Mouse (Mus musculus): ENCODE data around the gene Klhl23.
"Not testable (repeated sequence)": the region's sequence is repeated elsewhere in the genome, so short reads cannot be mapped to it uniquely, and the experiment has no call there.

DNA sequence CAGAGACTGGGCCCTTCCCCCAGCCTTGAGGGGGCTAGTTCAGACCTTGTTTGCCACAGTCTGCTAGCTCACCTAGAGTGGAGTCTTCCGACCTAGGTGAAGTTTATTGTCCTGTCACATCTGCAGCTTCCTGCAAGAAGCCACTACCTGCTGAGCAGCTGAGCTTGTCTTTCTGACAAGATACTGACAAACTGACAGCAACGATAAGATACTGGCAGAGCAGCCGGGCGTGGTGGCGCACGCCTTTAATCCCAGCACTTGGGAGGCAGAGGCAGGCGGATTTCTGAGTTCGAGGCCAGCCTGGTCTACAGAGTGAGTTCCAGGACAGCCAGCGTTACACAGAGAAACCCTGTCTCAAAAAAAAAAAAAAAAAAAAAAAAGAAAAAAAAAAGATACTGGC is 17.1 kb upstream of the Klhl23 start:
- TF ChIP-seq CTCF (IDR thresholded peaks at IDR 0.05; ENCODE audit: low read depth, low read length); GATA1 (IDR thresholded peaks at IDR 0.05; ENCODE audit: borderline replicate concordance, low read length); TAL1 (conservative IDR thresholded peaks at IDR 0.05; ENCODE audit: low read depth, low read length); GATA2 (IDR thresholded peaks at IDR 0.05; ENCODE audit: borderline replicate concordance, low read depth, low read length): not testable (repeated sequence)

Measured in G1E (cell line).